Mouse (Mus musculus) forebrain, embryonic 14.5 days (tissue): ENCODE results near the gene Fam216b. TPM values are rescaled to one million over a fixed set of nuclear protein-coding genes. Genes with fewer than 3 reads are reported as not detected.
A peak's percentile ranks its signal among the peaks of the same experiment; 100 is the strongest.

Experiments used
- ATAC-seq: fragments of 200-750 bp; cut with Nextera tagmentation; 2 replicates; pipeline ENCODE4 v1.8.0; 2017; ENCODE audit warnings: mild to moderate bottlenecking, moderate library complexity
- DNase-seq: peaks from one replicate; pipeline ENCODE4 v3.0.0-alpha.2; 2015; ENCODE audit warnings: low spot score
- H3K27ac ChIP-seq: fragments of 300-500 bp; sonication (generic); 2 replicates; pipeline ENCODE4 v1.5.1; 2014; ENCODE audit warnings: low read depth, mild to moderate bottlenecking, control low read depth, low read length, moderate library complexity
- H3K27me3 ChIP-seq: fragments of 300-500 bp; sonication (generic); replicated peaks from 2 replicates; pipeline ENCODE4 v1.6.1; 2014; ENCODE audit warnings: low read length, control low read depth, mixed read lengths; ENCODE audit not compliant: control insufficient read depth, insufficient read depth
- H3K36me3 ChIP-seq: fragments of 300-500 bp; sonication (generic); 2 replicates; pipeline ENCODE4 v1.6.1; 2014; ENCODE audit warnings: low read length, control low read depth; ENCODE audit not compliant: control insufficient read depth, insufficient read depth
- H3K4me1 ChIP-seq: fragments of 300-500 bp; sonication (generic); 2 replicates; pipeline ENCODE4 v1.6.1; 2014; ENCODE audit warnings: antibody characterized with exemption, low read length, control low read depth; ENCODE audit not compliant: control insufficient read depth, insufficient read depth
- H3K4me2 ChIP-seq: fragments of 300-500 bp; sonication (generic); 2 replicates; pipeline ENCODE4 v1.6.1; 2014; ENCODE audit warnings: mild to moderate bottlenecking, control low read depth, low read length
- H3K4me3 ChIP-seq: fragments of 300-500 bp; sonication (generic); 2 replicates; pipeline ENCODE4 v1.5.1; 2014; ENCODE audit warnings: low read depth, low read length, control low read depth
- H3K9ac ChIP-seq: fragments of 300-500 bp; sonication (generic); 2 replicates; pipeline ENCODE4 v1.6.1; 2014; ENCODE audit warnings: mild to moderate bottlenecking, low read length, control low read depth, moderate library complexity
- H3K9me3 ChIP-seq: fragments of 300-500 bp; sonication (generic); replicated peaks from 2 replicates; pipeline ENCODE4 v1.6.1; 2016; ENCODE audit warnings: low read length, control low read depth, mixed read lengths; ENCODE audit not compliant: control insufficient read depth
- WGBS: fragments of 180-500 bp; shearing (Covaris S2); extraction: QIAGEN DNeasy Blood & Tissue Kit; methylation state at CpG from one replicate; pipeline ENCODE4 v1.1.7; 2014; 5-methylcytosine and 5-hydroxymethylcytosine counted together
- polyA plus RNA-seq: library from polyadenylated mRNA; unstranded; fragments of >200 nt; fragmentation: Nextera tagmentation; extraction: Ambion mirVana; gene quantifications from 2 replicates; pipeline ENCODE4 v1.2.1, GENCODE M21; 2014

Fam216b gene
- polyA plus RNA-seq, 1 experiment from 2014 or later: 0.44 TPM

DNA sequence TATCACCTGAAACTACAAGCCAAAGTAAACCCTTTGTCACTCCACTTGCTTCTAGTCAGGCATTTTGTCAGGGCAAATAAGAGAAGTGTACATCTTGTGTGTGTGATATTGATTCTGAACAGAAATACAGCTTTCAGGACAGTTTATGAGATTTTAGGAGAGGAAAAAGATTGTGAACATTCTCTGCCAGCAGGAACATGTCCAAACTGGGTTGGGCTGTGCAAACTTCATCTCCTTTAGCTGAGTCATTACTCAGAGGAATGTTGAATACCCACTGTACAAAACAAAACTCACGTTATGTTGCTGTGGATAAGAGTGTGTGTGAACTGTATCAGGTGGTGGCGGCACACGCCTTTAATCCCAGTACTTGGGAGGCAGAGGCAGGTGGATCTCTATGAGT, 22.1 kb upstream of the Fam216b start:
- DNase-seq: no peak
- Histone ChIP-seq H3K4me3 (no peak overlapping the region), H3K4me2 (no peak overlapping the region), H3K9ac (no peak overlapping the region), H3K9me3 (0 out of 2 replicates have a peak, but pooled peaks cover 4% of the 10 kb centered on the region), H3K27ac (no peak overlapping the region), H3K27me3 (no peaks in the 10 kb centered on the region), H3K4me1 (peaks cover 4% of the 10 kb centered on the region; the same call in 1 of the 2 replicates), H3K36me3 (no peaks in the 10 kb centered on the region)
- WGBS: 94% methylated on average over 3 of the region's 3 CpGs
- ATAC-seq: no peak

DNA sequence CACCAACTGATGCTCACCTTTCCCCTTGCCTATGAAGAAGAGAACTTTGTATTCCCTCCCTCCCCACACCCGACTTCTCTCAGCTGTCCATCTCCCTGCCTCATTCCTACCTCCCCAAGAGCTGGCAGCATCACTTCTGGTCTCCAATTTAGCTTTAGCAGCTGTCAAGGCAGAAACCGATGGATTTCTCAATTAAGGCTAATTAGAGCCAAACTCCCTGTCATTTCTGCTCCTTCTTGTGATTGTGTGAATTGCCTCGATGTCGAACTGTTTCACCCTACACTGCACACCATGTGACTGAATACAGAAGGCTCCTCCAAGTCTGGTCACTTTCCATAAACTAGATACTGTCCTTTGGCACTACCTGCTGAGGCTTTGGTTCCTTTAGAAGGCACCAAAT, 20.6 kb upstream of the Fam216b start:
- no peak overlapping the region for H3K4me3 ChIP-seq
- H3K36me3 ChIP-seq: no peaks in the 10 kb centered on the region
- H3K9me3 ChIP-seq: no peaks in the 10 kb centered on the region
- DNase-seq: peak; percentile 64
- no peak overlapping the region for H3K4me2 ChIP-seq
- H3K27me3 ChIP-seq: no peaks in the 10 kb centered on the region
- WGBS: 18% methylated on average over 4 of the region's 4 CpGs
- no peak overlapping the region for H3K27ac ChIP-seq
- H3K9ac ChIP-seq: no peak overlapping the region
- peak; percentile 71 for ATAC-seq
- peaks cover 4% of the 10 kb centered on the region; the same call in 1 of the 2 replicates for H3K4me1 ChIP-seq

DNA sequence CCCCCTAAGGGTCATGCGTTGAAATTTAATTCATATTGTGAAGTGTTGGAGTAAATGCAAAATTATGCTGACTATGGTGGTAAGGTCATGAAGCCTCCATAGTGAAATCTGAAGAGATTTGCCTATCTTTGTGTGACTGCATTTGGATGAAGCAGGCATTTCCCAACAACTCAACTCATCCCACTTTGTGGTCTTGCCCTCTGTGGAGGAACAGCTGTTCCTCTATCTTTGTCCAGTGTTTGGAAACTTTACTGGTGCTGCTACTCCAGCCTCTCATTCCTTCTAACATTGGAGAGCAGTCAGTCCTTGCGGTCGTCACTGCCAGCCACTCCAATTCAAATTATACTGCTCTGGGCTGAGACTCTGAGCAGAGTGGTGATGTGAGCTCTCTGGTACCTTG, 19.6 kb upstream of the Fam216b start:
- Histone ChIP-seq H3K4me3 (no peak overlapping the region), H3K36me3 (no peaks in the 10 kb centered on the region), H3K27me3 (no peaks in the 10 kb centered on the region), H3K4me2 (no peak overlapping the region), H3K4me1 (peaks cover 4% of the 10 kb centered on the region; the same call in 1 of the 2 replicates), H3K9me3 (no peaks in the 10 kb centered on the region), H3K27ac (no peak overlapping the region), H3K9ac (no peak overlapping the region)
- no peak for ATAC-seq
- 88% methylated on average over 3 of the region's 3 CpGs for whole genome bisulfite sequencing
- DNase-seq: no peak

DNA sequence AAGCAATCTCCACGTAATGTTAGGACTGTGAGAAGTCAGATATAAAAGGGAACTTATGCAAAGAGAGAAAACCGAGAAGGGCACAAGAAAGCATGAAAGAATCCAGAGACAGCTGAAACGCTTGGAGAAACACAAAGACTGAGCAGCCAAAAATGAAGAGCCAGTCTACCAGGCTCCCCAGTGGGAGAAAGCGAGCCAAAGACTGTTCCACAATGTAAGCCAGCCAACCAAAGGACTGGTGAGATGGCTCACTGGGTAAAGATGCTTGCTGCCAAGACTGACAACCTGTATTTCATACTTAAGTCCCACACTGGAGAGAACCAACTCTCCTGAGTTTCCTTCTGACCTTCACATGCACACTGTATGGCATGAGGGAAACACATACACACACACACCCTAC, 784 bp upstream of the Fam216b start:
- Histone ChIP-seq H3K9me3 (no peaks in the 10 kb centered on the region), H3K27ac (no peak overlapping the region), H3K4me2 (no peak overlapping the region), H3K36me3 (no peaks in the 10 kb centered on the region), H3K9ac (no peak overlapping the region), H3K4me1 (no peaks in the 10 kb centered on the region), H3K4me3 (no peak overlapping the region), H3K27me3 (no peaks in the 10 kb centered on the region)
- 75% methylated on average over 4 of the region's 4 CpGs for WGBS
- DNase-seq (no peak), ATAC-seq (no peak)

DNA sequence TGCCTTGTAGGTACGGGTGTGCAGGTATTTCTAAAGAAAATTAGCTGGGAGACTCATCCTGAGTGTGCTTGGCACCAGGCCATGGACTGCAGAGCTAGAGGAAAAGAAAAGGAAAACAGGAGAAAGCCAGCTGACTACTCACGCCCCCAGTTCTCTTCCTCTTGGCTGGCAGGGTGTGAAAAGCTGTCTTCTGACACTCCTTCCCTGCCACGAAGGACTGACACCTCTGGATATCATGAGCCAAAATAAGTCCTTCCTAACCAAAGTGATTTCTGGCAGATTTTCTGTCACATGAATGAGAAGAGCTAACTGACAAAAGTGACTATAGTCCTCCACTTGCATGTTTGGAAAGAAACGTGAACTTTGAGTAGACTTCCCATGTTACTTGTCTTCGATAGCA, 5.3 kb downstream of the Fam216b start:
- Histone ChIP-seq H3K4me1 (no peaks in the 10 kb centered on the region), H3K27ac (no peak overlapping the region), H3K4me2 (no peak overlapping the region), H3K36me3 (no peaks in the 10 kb centered on the region), H3K4me3 (no peak overlapping the region), H3K27me3 (no peaks in the 10 kb centered on the region), H3K9me3 (no peaks in the 10 kb centered on the region), H3K9ac (no peak overlapping the region)
- WGBS: 78% methylated on average over 5 of the region's 5 CpGs
- no peak for DNase-seq
- no peak for ATAC-seq

DNA sequence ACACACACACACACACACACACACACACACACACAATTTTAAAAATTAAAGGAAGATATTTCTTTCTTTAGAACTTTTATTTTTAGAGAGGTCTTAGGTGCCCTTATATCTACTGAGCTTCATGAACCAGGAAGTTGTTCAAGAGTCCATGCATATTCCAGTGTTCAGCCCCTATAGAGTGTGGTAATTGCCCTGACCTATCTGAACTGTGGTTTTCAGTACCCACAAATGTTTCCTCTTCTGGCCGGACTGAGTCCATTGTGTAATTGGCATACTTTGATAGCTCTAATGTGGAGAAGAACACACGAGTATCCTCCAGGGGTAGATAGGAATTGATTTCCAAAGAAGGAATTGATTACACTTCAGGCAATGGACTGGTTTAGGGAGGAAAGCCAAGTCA, 11.3 kb downstream of the Fam216b start:
- DNase-seq (no peak), ATAC-seq (no peak)
- Histone ChIP-seq H3K27ac (no peak overlapping the region), H3K4me2 (no peak overlapping the region), H3K9me3 (no peaks in the 10 kb centered on the region), H3K4me1 (no peaks in the 10 kb centered on the region), H3K36me3 (no peaks in the 10 kb centered on the region), H3K4me3 (no peak overlapping the region), H3K9ac (no peak overlapping the region), H3K27me3 (no peaks in the 10 kb centered on the region)
- WGBS: 68% methylated on average over 2 of the region's 2 CpGs

DNA sequence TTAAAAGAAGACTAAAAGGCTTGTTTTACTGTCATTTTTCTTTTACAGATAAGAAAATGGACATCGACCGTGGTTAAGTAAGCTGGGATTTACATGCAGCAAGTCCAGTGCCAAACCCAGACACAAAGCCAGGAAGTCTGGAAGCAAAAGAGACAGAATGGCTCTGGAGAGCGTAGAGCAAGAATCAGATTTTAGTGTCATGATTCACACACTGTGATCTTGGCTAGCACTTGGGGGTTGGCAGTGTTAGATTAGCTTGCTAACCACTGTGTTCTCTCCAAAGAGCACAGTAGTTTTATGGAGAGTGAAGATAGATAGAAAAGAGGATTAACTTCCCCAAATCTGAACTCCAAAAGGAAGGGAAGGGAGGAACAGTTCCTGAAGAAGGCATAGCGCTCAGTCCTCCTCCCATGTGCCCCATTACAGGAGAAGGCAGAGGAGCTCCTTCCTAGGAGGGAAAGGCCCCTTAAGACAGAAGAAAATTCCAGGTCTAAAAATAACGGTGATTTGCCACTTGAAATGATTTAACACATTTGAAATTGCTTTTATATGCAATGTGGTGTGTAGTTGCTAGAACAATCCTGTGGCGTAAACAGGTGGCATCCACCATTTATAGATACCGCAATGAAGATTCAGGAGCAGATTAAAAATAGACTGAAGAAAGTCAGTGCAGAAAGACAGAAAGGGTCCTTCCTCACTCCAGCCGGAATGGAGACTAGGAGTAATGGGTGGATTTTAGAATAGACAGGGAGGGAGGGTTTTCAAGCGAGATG, 22.7 kb downstream of the Fam216b start:
- no peaks in the 10 kb centered on the region for H3K27me3 ChIP-seq
- H3K4me3 ChIP-seq: no peak overlapping the region
- DNase-seq (no peak), ATAC-seq (no peak)
- H3K36me3 ChIP-seq: no peaks in the 10 kb centered on the region
- 89% methylated on average over 9 of the region's 9 CpGs for WGBS
- H3K4me2 ChIP-seq: no peak overlapping the region
- no peak overlapping the region for H3K9ac ChIP-seq
- H3K27ac ChIP-seq: no peak overlapping the region
- no peaks in the 10 kb centered on the region; the same call in 1 of the 2 replicates for H3K4me1 ChIP-seq
- H3K9me3 ChIP-seq: no peaks in the 10 kb centered on the region

DNA sequence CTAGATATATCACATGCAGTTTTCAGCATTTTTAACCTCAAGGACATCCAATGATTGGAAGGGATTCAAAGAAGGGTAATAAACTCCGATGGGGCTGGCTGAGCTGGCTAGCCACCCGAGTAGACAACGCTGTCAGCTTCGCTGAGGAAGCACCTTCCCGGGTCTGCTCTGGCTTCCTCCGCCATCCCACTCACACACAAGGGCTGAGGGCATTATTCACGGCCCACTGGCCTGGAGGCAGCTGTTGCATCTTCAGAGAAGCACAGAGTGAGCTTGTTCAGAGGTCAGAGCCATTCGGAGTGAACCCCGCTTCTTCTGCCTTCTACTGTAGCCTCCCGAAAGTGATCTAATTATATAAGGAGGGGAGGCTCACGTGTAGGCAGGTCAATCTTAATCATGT, 26.3 kb downstream of the Fam216b start:
- H3K4me1 ChIP-seq: no peaks in the 10 kb centered on the region; the same call in 1 of the 2 replicates
- H3K4me2 ChIP-seq: no peak overlapping the region
- H3K27me3 ChIP-seq: no peaks in the 10 kb centered on the region
- H3K9me3 ChIP-seq: no peaks in the 10 kb centered on the region
- ATAC-seq (no peak), DNase-seq (no peak)
- no peak overlapping the region for H3K9ac ChIP-seq
- 86% methylated on average over 11 of the region's 11 CpGs for WGBS
- no peak overlapping the region for H3K4me3 ChIP-seq
- no peaks in the 10 kb centered on the region for H3K36me3 ChIP-seq
- H3K27ac ChIP-seq: no peak overlapping the region

DNA sequence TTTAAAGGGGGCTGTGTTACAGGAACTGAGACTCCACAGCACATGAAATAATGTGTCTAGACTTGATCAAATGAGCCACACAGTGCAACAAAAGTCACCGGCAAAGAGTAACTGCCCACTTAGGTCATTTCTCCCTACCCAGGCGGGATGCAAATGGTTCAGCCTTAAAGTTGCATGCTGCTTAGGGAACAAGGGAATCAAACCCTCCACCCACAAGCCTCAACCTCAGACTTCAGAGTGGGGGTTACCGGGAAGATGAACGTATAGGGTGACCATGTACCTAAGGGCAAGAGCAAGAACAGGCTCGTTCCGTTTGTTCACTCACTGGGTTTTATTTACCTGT, 28.2 kb downstream of the Fam216b start:
- Histone ChIP-seq H3K9me3 (no peaks in the 10 kb centered on the region), H3K9ac (no peak overlapping the region), H3K27me3 (no peaks in the 10 kb centered on the region), H3K27ac (no peak overlapping the region), H3K4me2 (no peak overlapping the region), H3K4me3 (no peak overlapping the region), H3K4me1 (no peaks in the 10 kb centered on the region), H3K36me3 (no peaks in the 10 kb centered on the region)
- no peak for ATAC-seq
- no peak for DNase-seq
- WGBS: 82% methylated on average over 6 of the region's 6 CpGs
